Mouse (Mus musculus) limb, embryonic 15.5 days (tissue): ENCODE results near the gene Palmd. TPM values are rescaled to one million over a fixed set of nuclear protein-coding genes. Genes with fewer than 3 reads are reported as not detected.
A peak's percentile ranks its signal among the peaks of the same experiment; 100 is the strongest.

ENCODE experiments used
- ATAC-seq: fragments of 200-750 bp; cut with Nextera tagmentation; 2 replicates; pipeline ENCODE4 v1.8.0; 2017; ENCODE audit warnings: low read depth, moderate TSS enrichment; ENCODE audit not compliant: insufficient number of reproducible peaks, low FRiP score, low TSS enrichment
- H3K27ac ChIP-seq: fragments of 300-500 bp; sonication (generic); 2 replicates; pipeline ENCODE4 v1.5.1; 2015; ENCODE audit warnings: moderate library complexity, mild to moderate bottlenecking, inconsistent platforms
- H3K27me3 ChIP-seq: fragments of 300-500 bp; sonication (generic); 2 replicates; pipeline ENCODE4 v1.6.1; 2015; ENCODE audit warnings: inconsistent platforms
- H3K36me3 ChIP-seq: fragments of 300-500 bp; sonication (generic); 2 replicates; pipeline ENCODE4 v1.6.1; 2015; ENCODE audit warnings: inconsistent platforms
- H3K4me1 ChIP-seq: fragments of 300-500 bp; sonication (generic); 2 replicates; pipeline ENCODE4 v1.6.1; 2015; ENCODE audit warnings: inconsistent platforms
- H3K4me2 ChIP-seq: fragments of 300-500 bp; sonication (generic); 2 replicates; pipeline ENCODE4 v1.6.1; 2015; ENCODE audit warnings: mild to moderate bottlenecking, inconsistent platforms
- H3K4me3 ChIP-seq: fragments of 300-500 bp; sonication (generic); 2 replicates; pipeline ENCODE4 v1.5.1; 2015; ENCODE audit warnings: mild to moderate bottlenecking, inconsistent platforms
- H3K9ac ChIP-seq: fragments of 300-500 bp; sonication (generic); 2 replicates; pipeline ENCODE4 v1.6.1; 2015; ENCODE audit warnings: inconsistent platforms
- H3K9me3 ChIP-seq: fragments of 300-500 bp; sonication (generic); 2 replicates; pipeline ENCODE4 v1.6.1; 2016; ENCODE audit warnings: inconsistent platforms
- whole genome bisulfite sequencing: fragments of 180-500 bp; shearing (Covaris S2); methylation state at CpG from one replicate; pipeline ENCODE4 v1.1.7; 2015; 5-methylcytosine and 5-hydroxymethylcytosine counted together
- polyA plus RNA-seq: library from polyadenylated mRNA; unstranded; fragments of >200 nt; fragmentation: Nextera tagmentation; extraction: Ambion mirVana; gene quantifications from 2 replicates; pipeline ENCODE4 v1.2.1, GENCODE M21; 2015

Palmd gene
- polyA plus RNA-seq, 1 experiment from 2014 or later, result 15.8 TPM

DNA sequence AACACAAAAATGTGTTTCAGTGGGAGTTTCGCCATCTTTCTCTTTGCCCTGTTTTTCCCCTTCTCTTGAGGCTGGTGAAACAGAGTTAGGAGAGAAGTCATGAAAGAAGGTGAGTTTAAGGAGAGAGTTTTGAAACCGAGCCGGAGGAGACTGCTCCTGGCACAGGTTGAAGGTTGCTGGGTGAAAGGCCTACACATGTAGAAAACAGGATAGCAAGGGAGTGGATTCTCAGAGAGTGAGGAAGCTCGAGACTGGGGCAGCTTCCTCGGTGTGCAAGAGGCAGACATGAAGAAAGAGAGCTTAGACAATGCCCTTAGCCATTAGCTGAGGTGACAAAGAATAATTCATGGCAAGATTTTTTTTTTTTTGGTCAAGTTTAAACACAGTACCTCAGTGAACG lies 15.4 kb downstream of the Palmd start:
- Histone ChIP-seq H3K36me3 (no peaks in the 10 kb centered on the region), H3K4me1 (no peaks in the 10 kb centered on the region), H3K4me3 (no peak overlapping the region), H3K27ac (no peak overlapping the region), H3K9ac (no peak overlapping the region), H3K4me2 (no peak overlapping the region), H3K27me3 (no peaks in the 10 kb centered on the region), H3K9me3 (no peaks in the 10 kb centered on the region)
- 76% methylated on average over 6 of the region's 6 CpGs for WGBS
- ATAC-seq, result no peak

DNA sequence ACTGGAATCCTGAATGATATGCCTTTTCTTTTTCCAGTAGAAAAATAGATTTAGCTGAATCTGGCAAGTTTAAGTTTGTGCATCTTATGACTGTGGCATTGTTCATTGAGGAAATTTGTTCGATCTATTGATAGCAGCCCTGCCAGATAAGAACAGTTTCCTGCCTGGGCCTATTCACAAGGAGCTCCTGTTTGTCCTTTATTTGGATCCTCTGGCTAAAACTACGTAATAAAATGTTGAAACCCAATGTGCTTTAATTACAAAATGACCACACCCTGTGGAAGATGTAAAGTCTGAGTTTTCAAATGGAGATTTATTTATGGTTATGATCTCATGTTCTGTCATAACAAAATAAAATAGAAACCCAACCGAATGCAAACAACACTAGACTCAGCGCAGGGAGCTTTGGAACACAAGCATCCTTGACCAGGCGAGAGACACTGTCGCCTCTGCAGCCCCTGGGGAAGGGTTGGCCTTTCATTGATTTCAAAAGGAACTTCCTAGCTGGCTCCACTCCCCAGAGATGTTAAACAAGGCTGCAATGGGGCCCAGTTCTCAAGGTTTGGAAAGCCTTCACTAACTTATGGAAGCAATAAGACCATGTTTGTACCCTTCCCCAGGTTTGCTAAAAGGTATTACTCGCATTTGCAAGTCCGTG lies 16.4 kb downstream of the Palmd start:
- no peak overlapping the region for H3K4me3 ChIP-seq
- H3K9ac ChIP-seq, result no peak overlapping the region
- H3K36me3 ChIP-seq, result no peaks in the 10 kb centered on the region
- no peak overlapping the region for H3K4me2 ChIP-seq
- H3K27ac ChIP-seq, result no peak overlapping the region
- H3K9me3 ChIP-seq, result no peaks in the 10 kb centered on the region
- 77% methylated on average over 8 of the region's 8 CpGs for WGBS
- no peaks in the 10 kb centered on the region for H3K4me1 ChIP-seq
- no peak for ATAC-seq
- H3K27me3 ChIP-seq, result no peaks in the 10 kb centered on the region

DNA sequence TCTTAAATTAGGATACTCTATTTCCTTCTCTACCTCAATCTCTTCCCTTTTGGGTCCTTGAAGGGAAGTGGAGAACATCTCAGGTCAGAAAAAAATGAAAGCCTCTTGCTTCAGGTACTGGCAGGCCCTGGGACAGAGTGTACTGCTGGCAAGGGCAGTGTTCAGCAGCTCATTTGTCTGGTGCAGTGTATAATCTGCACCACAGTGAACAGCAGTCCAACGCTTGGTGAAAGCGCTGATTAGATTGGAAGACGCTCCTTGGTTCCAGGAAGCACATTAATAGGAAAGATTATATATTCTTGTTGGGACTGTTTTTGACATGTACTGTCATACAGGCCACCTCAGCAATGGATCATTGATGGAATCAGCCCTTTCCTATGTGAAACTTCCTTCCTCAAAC lies 17.3 kb downstream of the Palmd start:
- no peaks in the 10 kb centered on the region for H3K4me1 ChIP-seq
- no peak for ATAC-seq

DNA sequence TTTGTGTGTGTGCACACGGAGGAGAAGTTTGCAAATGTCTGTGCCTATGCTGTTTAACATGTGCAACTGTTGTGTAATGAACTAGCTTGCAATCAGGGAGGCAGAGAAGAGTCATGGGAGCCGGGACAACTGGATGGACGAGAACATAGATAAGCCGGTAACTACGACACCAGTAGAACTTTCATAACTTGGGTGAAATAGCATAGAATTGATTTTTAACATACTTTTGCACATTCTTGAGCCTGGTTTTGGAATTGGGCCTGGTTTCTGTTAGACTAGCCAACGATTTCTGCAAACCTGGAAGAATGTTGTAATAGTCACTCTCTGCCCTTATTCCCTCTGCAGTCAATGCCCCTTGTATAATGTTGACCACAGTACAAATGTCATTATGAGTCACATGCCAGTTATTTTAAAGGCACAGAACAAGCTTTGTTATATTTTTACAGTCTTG lies 18.1 kb downstream of the Palmd start:
- H3K4me1 ChIP-seq, result no peaks in the 10 kb centered on the region
- H3K4me3 ChIP-seq, result no peak overlapping the region
- H3K4me2 ChIP-seq, result no peak overlapping the region
- ATAC-seq, result no peak
- 68% methylated on average over 6 of the region's 6 CpGs for WGBS
- no peaks in the 10 kb centered on the region for H3K27me3 ChIP-seq
- H3K9me3 ChIP-seq, result no peaks in the 10 kb centered on the region
- no peak overlapping the region for H3K9ac ChIP-seq
- no peak overlapping the region for H3K27ac ChIP-seq
- H3K36me3 ChIP-seq, result no peaks in the 10 kb centered on the region

More for the DNA sequence above, 17.3 kb downstream of the Palmd start:
- Histone ChIP-seq H3K27ac (no peak overlapping the region), H3K9ac (no peak overlapping the region), H3K9me3 (no peaks in the 10 kb centered on the region), H3K4me2 (no peak overlapping the region), H3K4me3 (no peak overlapping the region), H3K27me3 (no peaks in the 10 kb centered on the region), H3K36me3 (no peaks in the 10 kb centered on the region)
- 94% methylated on average over 3 of the region's 3 CpGs for WGBS

DNA sequence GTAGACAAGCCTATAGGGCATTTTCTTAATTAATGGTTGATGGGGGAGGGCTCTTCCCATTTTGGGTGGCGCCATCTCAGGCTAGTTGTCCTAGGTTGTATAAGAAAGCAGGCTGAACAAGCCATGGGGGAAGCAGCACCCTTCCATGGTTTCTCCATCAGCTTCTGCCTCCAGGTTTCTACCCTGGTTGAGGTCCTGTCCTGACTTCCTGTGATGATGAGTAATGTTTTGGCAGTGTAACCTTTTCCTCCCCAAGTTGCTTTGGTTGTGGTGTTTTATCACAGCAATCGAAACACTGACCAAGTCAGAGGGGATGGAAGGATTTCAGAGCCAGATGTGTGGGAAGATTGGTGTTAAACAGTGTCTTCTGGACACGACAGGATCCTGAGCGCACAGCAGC lies 22.3 kb downstream of the Palmd start:
- ATAC-seq, result no peak
- Histone ChIP-seq H3K4me2 (no peak overlapping the region), H3K36me3 (no peaks in the 10 kb centered on the region), H3K4me3 (no peak overlapping the region), H3K9me3 (no peaks in the 10 kb centered on the region), H3K27me3 (no peaks in the 10 kb centered on the region), H3K27ac (no peak overlapping the region), H3K9ac (no peak overlapping the region), H3K4me1 (no peaks in the 10 kb centered on the region)
- WGBS, result 83% methylated on average over 4 of the region's 4 CpGs

DNA sequence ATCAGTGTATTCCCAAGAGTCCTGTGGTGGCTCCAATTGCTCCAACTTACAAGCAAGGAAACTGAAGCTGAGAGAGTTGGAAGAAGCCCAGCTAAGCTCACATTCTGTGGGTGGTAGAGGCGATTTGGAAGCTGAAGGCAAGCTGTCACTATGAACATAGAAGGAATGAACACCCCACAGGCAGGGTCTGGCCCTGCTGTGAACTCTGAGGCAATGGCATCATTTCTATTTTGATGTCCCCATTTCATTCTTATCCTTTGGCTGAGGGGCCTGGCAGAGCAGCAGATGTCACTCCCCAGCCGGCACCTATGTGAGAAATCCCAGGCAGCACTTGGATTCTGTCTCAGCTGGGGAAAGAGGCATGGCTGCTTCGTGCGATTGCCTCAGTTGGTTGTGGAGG lies 25.4 kb downstream of the Palmd start:
- no peak overlapping the region for H3K4me2 ChIP-seq
- no peak overlapping the region for H3K9ac ChIP-seq
- no peaks in the 10 kb centered on the region for H3K27me3 ChIP-seq
- H3K27ac ChIP-seq, result no peak overlapping the region
- H3K36me3 ChIP-seq, result no peaks in the 10 kb centered on the region
- 68% methylated on average over 4 of the region's 4 CpGs for WGBS
- no peak for ATAC-seq
- H3K4me3 ChIP-seq, result no peak overlapping the region
- H3K9me3 ChIP-seq, result no peaks in the 10 kb centered on the region
- no peaks in the 10 kb centered on the region for H3K4me1 ChIP-seq

DNA sequence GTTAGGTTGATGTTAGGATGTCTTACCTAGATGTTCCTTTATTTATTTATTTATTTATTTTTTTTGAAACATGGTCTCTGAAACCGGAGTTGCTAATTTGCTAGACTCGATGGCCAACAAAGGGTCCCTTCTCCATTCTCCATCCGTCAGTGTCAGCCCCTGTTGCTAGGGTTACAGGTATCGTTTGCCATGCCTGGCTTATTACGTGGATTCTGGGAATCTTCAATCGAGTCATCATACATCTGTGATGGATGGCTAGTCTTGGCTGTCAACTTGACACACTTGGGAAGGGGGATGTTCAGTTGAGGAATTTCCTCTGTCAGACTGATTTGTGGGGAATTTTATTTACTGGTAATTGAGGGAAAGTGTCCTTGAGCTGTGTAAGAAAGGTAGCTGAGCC lies 26.0 kb downstream of the Palmd start:
- Histone ChIP-seq H3K4me3 (no peak overlapping the region), H3K4me1 (no peaks in the 10 kb centered on the region), H3K4me2 (no peak overlapping the region), H3K9me3 (no peaks in the 10 kb centered on the region), H3K27ac (no peak overlapping the region), H3K27me3 (no peaks in the 10 kb centered on the region), H3K36me3 (no peaks in the 10 kb centered on the region), H3K9ac (no peak overlapping the region)
- 69% methylated on average over 6 of the region's 6 CpGs for WGBS
- no peak for ATAC-seq

DNA sequence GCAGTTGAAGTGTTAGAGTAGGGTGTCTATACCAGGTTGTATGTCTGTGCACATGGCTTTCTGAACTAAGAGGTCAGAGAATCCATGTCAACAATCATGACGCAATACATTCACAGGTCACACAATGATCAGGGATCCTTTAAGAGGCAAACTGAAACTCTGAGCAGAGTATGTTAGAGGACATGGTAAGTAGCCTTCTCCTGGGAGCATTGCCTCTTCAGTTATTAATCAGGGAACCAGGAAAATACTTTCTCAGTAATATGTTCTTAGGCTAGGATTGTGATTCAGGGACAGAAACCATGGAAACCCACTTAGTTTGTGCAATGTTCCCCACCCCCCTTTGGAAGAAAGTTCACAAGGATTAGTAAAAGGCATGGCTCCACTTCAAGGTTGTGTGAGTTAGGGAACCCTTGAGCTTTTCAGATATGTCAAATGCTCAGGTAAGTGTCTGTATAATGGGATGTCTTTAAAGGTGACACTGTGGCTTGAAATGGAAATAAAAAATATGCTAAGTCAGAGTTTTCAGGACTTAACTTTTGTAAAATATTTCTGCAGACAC lies 27.1 kb downstream of the Palmd start:
- Histone ChIP-seq H3K9ac (no peak overlapping the region), H3K27ac (no peak overlapping the region), H3K9me3 (no peaks in the 10 kb centered on the region), H3K36me3 (no peaks in the 10 kb centered on the region), H3K4me2 (no peak overlapping the region), H3K4me3 (no peak overlapping the region), H3K4me1 (no peaks in the 10 kb centered on the region), H3K27me3 (no peaks in the 10 kb centered on the region)
- ATAC-seq, result no peak
- WGBS, result 89% methylated on average over 1 of the region's 1 CpGs

DNA sequence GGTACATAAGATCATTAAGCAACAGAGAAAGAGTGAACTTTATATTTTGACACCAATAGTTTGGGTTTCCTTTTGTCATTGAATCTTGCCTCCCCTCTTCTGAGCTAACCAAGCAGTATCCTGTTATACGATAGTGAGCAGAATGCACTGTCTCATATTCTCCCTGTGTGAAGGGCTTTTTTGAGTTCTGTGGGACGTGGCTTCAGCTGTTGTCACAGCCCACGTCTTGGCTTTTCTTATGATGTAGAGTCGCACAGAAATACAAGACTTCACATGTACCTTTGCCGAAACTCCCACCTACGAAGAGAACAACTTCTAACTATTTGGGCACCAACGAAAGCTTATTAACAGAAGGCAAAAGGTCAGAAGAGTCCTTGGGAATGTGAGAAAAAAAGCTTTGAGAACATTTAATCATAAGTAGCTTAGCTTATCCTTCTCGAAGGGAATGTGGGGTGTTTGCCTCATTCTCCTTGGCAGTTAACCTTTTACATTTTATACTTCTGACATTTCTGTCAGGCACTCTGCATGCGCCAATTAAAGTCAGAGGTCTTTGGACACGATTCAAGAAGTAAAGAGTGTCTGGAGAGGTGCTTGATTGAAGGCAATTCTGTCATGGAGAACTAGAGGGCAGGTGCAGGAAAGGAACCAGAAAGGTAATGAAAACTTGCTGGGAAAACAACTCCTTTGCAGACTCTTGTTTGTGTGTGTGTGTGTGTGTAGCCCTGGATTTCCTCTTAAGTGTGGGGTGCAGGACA lies 27.8 kb downstream of the Palmd start:
- no peak for ATAC-seq
- no peaks in the 10 kb centered on the region for H3K36me3 ChIP-seq
- H3K4me3 ChIP-seq, result no peak overlapping the region
- no peaks in the 10 kb centered on the region for H3K9me3 ChIP-seq
- no peak overlapping the region for H3K27ac ChIP-seq
- 61% methylated on average over 10 of the region's 10 CpGs for WGBS
- H3K27me3 ChIP-seq, result no peaks in the 10 kb centered on the region
- H3K4me2 ChIP-seq, result no peak overlapping the region
- no peak overlapping the region for H3K9ac ChIP-seq
- no peaks in the 10 kb centered on the region for H3K4me1 ChIP-seq

DNA sequence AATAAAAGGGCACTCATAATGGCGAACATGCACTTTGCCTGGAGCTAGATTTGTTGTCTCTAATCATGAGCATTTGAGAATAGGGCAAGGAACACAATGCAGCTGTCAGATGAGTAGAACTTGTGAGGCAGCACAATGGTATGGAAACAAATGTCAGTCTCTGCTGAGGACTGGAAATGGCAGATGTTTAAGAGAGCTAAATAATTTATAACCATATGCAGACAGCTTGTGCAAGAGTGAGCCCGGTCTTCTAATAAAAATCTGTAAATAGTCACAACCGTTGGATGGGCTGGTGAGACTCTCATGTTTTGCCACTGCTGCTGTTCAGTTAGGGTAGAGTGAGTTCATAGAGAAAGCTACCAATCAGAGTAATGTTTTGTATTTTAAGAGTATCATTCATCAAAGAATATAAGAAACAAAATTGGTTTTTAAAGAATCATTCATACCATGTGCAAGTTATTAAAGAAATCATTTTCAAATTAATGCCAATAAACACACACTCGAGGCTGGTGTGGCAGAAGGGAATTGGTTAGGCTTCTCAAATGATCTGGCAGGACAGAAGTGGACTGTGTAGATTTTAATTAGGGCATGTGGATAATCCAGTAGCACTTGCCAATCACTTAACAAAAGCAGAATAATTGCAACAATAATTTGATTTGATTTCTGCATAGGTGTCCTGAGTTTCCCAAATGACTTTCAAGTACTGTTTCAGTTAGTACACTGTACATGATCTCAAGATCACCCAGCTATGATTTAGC lies 31.7 kb downstream of the Palmd start:
- no peaks in the 10 kb centered on the region for H3K4me1 ChIP-seq
- WGBS, result 47% methylated on average over 4 of the region's 4 CpGs
- H3K36me3 ChIP-seq, result no peaks in the 10 kb centered on the region
- no peak overlapping the region for H3K27ac ChIP-seq
- no peak overlapping the region for H3K9ac ChIP-seq
- no peak overlapping the region for H3K4me3 ChIP-seq
- no peak overlapping the region for H3K4me2 ChIP-seq
- no peaks in the 10 kb centered on the region for H3K9me3 ChIP-seq
- no peak for ATAC-seq
- H3K27me3 ChIP-seq, result no peaks in the 10 kb centered on the region

DNA sequence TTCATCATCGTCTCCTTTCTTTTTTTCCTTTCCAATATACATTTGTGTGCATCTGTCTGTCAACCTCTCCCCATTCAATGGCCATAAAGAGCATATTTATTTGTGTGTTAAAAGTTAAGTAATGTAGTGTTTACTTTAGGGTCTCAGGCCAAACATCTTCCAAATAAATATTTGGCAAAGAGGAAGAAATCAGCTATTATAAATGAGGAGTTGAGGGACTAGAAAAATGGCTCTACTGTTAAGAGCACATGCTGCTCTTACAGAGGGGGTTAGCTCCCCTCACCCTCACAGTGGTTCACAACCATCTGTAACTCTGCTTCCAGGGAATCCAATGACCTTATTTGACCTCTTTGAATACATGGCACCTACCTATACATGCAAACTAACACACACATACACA lies 35.6 kb downstream of the Palmd start:
- Histone ChIP-seq H3K27me3 (no peaks in the 10 kb centered on the region), H3K9me3 (no peaks in the 10 kb centered on the region), H3K4me2 (no peak overlapping the region), H3K27ac (no peak overlapping the region), H3K36me3 (no peaks in the 10 kb centered on the region), H3K9ac (no peak overlapping the region), H3K4me1 (no peaks in the 10 kb centered on the region), H3K4me3 (no peak overlapping the region)
- no peak for ATAC-seq
- 91% methylated on average over 1 of the region's 1 CpGs for WGBS

DNA sequence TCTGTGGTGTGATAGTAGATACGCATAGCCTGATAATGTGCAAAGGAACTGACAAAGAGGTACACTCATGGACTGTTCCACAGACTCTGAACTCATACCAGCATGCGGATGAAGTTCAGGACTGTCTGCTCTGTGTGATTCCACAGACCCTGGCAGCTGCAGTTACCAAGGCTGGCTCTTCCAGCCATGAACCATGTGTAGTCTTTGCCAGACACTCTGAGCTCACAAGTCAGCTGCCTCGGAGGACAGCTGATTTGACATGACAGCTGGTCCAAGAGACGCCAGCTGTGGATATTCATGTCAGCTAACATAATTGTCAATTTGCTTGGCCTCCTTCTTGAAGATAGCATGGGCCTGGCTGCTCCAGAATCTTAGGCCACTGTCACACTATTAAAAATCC lies 39.8 kb downstream of the Palmd start:
- no peaks in the 10 kb centered on the region for H3K27me3 ChIP-seq
- no peak overlapping the region for H3K9ac ChIP-seq
- WGBS, result 80% methylated on average over 4 of the region's 4 CpGs
- H3K4me2 ChIP-seq, result no peak overlapping the region
- no peak overlapping the region for H3K27ac ChIP-seq
- H3K9me3 ChIP-seq, result no peaks in the 10 kb centered on the region
- no peaks in the 10 kb centered on the region for H3K4me1 ChIP-seq
- no peak overlapping the region for H3K4me3 ChIP-seq
- ATAC-seq, result peak; percentile 71; the same call in 1 of the 2 replicates
- H3K36me3 ChIP-seq, result no peaks in the 10 kb centered on the region
